Mouse (Mus musculus): ENCODE data around the gene Gm20388. TPM values are rescaled to one million over a fixed set of nuclear protein-coding genes. Genes with fewer than 3 reads are reported as not detected.

The Gm20388 gene
- total RNA-seq, 2 experiments from 2014 or later, result 1.9 to 2.0 TPM

DNA sequence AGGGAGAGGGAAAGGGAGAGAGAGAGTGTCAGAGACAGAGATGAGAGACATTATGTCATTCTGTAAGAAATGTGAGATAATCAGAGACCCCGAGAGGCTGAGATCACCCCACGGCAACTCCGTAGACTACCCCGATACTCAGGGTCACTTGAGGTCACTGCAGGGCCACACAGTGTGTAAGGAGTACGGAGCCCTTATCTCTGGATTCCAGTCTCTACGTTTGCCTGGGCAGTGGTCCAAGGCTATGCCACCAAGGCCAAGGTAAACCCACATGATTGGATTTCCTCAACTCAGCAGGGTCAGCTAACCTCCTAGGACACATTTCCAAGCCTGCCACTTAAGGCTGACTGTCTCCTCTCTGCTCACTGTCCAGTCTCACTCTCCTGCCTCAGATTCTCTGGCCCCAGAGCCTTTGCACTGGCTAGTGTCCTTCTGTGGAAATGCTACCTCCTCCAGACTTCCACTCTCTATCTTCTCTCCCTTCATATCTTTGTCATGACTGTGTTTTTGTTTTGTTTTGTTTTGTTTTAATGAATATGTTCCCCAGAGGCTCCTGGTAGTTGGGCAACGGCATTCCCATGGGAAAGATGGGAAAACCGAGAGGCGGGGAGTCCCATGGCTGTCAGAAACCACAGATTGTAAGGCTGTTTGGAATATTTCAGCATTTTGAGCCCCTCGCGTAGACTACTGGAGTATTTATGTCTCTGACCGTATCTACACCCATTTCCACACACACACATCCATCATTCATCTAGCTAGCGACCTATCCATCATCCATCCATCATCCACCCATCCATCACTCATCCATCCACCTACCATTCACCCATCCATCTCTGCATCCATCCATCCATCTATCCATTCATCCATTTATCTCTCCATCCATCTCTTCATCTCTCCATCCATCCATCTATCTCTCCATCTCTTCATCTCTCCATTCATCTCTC lies 2745.7 kb downstream of the Gm20388 start:
- peak; percentile 88 for DNase-seq

DNA sequence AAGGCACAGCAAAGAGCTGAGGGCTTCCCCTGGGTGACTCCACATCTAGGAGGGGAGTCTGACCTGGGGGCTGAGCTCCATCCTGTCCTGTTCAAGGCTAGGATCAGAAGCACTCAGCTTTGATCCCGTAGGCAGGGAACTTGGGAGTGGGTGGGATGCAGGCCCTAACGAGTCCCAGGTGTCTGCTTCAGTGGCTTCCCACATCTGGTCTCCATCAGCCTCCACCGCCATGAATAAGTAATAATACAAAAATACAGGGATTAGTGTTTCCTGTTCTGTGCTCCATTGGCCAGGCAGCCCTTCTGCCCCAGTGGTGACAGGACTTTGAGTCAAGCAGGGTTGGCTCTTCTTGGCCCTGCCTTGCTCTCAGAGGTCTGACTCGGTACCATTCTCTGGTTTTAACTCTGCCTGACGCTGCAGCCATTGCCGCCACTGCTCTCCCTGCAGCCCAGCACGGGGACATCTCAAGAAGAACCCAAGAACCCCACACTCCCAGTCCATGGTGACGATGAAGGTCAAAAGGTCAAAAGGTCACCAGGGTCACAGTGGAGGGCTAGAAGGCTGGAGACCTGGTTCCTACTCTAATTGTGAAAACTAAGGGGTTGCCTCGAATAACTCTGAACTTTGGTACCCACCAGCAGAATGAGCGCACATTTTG lies 2747.6 kb downstream of the Gm20388 start:
- DNase-seq, result no peak

DNA sequence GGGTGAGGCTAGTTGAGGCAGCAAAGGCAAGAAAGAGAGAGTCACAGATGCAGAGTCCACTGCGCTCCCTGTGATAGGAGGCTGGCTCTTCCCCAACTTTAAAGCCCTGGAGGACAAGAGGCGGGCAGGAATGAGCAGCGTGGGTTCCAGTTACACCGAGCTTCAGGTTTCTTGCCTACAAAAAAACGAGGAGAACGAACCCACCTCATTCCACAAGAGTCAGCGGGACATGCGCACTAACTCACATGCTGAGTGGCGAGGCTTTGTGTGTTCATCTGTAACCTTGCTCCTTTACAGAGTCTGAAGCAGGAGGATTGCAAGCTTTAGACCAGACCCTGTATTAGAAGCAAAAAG lies 2748.1 kb downstream of the Gm20388 start:
- no peak for DNase-seq

DNA sequence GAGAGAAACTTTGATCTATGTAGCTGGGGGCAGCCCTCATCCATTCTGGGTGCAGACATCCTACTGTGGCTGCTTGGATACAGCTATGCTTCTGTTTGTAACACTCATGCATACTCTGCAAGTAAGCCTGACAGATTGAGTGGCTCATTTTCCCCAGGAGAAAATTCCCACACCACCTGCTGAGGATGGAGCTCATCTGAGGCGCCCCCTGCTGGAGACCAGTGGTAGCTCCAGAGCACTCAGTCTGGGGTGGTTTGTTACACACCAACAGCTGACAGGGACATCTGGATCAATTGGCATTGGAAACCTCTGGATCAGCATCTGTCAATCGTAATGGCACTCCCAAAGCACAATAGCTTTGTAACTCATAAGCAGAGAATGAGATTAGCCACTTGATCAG lies 2749.4 kb downstream of the Gm20388 start:
- no peak for DNase-seq

DNA sequence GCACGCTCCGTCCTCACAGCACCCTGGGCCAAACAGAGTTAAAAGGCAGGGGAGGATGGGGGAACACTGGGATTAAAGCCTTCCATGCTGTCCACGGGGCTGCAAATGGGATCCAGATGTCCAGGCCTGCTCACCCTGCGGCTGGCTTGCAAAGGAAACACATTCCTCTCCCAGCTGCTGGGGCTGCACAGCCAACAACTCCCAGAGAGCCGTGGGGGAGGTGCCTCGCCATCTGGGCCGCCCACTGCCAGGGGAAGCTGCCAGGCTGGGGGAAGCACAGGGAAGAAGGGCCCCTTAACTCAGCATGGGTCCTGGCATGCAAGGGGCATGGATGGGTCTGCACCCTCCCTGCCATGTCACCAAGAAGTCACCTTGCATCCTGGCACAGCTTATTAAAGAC lies 2750.5 kb downstream of the Gm20388 start:
- DNase-seq, result peak; percentile 63

DNA sequence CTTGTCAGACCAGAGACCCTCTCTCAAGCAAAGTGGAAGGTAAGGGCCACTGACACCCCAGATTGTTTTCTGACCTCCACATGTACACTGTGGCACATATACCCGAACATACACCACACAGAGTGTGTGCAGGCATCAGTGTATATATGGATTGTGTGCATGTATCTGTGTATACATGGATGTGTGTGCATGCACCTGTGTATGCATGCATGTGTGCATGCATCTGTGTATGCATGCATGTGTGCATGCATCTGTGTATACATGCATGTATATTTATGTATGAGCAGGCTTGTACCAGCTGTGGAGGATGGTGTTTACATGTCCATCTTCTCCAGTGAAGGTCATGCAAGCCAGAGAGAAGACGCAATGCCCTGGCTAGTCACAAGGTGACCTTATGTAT lies 2751.3 kb downstream of the Gm20388 start:
- no peak for DNase-seq

DNA sequence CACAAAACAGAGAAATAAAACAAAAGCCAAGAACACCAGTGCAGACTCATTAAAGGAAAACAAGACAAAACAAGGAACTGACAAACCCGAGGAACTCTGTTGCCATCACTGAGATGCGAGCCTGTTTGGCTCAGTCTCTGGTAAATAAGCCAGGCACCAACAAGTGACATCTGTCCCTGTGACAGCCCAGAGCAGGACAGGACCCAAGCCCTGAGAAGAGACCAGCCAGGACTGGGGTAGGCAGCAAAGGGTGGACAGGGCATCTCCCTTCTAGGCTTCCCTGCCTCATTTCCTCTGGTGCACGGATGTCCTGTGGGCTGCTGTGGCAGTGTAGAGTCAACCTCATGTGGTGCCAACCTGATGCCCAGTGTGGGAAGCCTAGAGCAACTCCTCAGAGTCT lies 2752.5 kb downstream of the Gm20388 start:
- no peak for DNase-seq

DNA sequence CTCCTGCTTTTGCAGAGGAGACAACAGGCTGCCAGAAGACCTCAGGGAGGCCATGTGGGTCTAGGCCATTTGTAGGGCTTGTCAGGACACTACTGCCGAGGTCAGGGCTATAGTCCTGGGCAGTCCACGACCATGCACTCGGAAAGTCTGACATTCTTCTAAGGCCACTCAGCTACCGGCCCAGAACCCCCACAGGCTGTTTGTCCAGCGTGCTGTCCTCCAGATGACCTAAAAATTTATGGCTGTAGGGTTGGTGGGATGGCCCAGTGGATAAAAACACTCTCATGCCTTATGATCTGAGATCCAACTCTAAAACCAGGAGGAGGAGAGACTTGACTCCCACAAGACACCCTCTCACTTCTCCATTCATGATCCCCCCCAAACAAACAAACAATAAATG lies 2753.0 kb downstream of the Gm20388 start:
- no peak for DNase-seq

DNA sequence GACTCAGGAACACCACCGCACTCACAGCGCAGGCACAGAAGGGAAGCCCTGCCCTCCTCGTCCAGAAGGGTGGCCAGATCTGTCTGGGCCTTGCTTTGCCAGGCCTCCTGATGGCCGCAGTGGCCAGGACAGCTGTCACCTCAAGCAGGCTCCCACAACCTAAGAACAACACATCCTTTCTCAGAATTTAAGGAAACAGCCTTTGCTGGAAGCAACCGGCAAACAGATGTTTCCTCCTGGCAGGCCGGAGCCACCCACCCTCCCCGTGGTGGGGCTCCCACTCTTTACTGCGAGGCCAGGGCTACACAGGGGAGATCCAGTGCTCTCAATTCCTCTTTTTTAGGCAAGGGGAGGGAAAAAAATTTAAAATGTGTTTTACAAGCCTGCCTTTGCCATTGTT lies 2754.6 kb downstream of the Gm20388 start:
- DNase-seq, result peak; percentile 62

DNA sequence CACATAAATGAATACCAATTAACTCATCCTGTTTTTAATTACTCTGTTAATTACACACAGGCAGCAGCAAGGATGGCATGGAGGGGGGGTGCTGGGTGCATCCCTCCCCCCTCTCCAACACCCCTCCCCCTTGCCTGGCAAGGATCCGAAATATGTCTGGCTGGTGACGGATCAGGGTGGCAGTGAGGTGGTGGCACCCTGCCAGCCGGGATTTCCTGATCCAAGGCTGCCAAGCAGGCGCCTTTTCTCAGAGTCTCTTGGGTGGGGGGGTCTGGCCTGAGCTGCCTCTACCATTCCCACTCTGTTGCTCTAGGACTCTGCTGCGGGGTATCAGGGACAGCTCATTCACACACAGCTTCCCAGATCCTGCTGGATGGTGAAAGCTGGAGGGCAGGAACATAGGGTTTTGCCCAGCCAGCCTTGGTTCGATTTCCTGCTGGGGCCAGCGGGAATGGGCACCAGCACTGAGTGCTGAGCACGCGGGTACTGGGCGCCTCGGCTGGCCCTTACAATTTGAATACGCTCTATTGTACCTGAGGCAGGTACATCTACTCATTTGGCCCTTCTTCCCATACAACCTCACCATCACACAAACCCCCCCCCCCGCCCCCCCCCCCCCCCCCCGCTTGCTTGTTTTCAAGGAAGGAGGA lies 2755.2 kb downstream of the Gm20388 start:
- DNase-seq, result peak; percentile 88

DNA sequence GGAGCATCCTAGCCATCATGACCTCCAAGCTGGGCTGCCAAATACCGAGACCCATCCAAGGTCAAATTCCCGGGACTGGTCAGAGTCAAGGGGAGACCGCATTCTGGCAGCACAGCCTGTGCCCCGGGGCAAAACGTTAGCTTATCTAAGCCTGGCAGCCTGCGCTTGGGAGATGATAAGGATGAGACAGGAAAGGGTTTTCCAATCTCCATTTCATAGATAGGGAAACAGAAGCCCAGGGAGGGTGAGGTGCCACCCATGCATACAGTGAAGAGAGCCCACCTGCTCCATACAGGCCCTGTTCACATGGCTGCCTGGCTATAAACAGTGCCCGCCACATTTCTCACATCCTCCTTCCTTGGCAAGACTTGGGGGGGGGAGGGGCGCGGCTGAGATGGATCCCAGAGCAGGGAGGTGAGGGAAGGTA lies 2755.7 kb downstream of the Gm20388 start:
- peak; percentile 64 for DNase-seq

DNA sequence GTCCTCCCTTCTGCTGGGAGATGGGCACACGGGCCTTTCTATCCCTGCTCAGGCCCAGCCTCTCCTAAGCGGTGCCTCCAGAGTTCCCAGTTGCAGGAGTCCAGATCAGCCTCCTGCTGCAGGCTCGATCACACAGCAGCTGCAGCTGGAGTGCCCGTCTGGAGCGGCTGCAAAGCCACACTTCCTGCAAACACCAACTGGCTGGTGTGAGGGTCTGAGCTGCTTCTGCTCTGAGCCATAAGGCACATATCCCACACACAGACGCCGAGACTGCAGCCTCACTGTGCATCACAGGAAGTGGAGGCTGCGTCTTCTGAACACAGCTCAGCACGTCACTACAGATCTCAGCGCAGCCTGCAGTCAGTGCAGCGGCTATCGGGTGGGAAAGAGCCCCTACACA lies 2756.2 kb downstream of the Gm20388 start:
- no peak for DNase-seq

DNA sequence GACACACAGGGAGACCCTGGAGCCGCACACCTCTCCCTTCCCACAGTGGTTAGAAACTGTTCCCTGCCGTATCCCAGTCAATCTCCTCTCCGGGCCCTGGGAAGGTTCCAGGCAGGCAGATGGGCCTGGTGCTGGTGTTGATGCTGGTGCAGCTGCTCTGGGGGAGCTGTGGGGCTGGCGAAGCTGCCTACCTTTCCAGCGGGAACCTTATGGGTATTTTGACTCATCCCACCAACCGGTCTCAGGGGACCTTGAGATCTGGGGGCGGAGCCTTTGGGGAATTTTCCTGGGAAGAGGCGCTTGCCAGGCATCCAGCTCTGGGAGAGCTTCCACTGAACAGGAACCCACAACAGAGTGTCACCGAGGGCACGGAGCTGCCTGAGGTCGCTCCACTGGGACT lies 2757.2 kb downstream of the Gm20388 start:
- peak; percentile 50 for DNase-seq

DNA sequence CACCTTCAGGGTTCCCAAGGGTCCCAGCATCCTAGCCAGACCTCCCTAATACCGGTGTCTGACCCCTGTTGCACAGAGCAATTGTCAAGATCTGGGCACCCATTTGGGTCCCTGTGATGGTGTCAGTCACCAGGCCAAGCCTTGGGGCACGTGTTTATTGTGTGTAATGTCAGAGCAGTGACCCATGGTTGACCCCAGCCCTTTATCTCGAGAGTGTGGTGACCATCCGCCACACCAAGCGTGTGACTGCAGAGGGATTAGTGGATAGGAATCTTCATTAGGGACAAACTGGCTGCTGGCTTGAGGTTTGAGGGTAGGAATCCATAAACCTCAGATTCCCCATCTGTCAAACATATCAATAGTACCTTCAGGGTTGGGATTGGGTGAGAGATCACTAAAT lies 2758.7 kb downstream of the Gm20388 start:
- DNase-seq, result no peak

DNA sequence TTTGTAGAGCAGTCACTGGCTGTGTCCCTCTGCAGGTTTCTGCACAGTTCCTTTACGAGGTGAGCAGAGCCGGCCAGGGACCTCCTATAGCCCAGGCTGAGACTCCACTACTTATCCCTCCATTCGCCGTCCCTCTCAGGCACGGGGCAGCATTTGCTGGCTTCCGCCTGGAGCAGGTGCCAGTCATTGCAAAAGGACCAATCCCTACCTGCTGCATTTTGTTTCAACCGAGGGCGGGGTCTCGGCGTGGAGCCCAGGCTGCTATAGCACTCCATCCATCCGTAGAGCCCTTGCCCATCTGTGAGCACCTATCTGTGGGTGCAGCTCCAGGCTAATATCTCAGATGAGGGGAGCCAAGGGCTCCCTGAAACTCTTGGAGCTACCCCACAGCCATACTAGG lies 2759.4 kb downstream of the Gm20388 start:
- DNase-seq, result no peak

DNA sequence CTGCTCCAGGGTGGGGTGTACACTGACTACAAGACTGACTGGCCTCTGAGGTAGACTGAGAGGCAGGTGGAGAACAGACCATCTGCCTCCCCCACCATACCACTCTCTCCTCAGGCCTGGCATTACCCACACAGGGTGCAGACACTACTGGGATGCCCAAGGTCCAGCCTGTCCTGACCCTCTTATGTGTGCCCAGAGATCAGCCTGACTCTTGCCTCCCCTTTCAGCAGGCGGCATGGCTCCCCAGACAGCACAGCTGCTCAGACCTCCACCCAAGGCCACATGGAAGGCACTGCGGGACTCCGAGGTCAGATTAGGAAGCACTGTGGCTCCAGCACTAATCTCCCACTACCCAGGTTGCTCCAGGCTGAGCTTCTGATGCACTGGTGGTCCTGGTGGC lies 2760.1 kb downstream of the Gm20388 start:
- no peak for DNase-seq

DNA sequence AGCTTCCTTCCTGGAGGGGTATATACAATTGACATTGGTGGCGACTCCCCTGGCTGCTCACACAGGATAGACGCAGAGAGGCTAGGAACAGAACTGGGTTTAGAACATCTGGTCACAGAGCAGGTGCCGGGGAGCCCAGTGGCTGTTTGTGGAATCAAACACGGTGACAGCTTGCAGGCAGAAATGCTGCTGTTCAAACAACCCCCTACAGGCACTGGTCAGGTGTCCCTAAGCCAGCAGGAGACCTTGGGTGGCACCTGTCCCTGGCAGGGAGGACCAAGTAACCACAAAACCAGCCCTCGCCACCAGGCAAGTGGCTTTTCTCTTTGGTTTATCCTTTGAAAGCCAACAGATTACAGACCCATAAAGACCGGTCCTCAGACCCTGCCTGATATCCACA lies 2761.3 kb downstream of the Gm20388 start:
- DNase-seq, result no peak

DNA sequence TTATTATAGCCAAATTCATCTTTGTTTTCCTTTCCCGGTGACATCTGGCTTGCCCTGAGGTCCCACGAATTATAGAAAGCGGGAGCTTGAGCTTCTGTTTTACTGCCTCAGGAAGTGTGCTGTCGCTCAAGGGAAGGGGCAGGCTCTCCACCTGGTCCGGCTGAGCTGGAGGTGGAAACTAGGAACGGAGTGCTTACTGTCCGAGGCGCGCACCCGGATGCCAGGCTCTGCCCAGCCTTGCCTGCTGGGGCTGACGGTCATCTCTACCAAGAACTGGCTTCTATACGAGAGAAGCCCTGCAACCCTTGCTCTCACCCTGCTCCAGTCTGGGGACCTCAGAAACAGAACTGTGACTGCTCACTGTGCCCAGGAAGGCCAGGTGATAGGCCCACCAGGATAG lies 2763.3 kb downstream of the Gm20388 start:
- no peak for DNase-seq

DNA sequence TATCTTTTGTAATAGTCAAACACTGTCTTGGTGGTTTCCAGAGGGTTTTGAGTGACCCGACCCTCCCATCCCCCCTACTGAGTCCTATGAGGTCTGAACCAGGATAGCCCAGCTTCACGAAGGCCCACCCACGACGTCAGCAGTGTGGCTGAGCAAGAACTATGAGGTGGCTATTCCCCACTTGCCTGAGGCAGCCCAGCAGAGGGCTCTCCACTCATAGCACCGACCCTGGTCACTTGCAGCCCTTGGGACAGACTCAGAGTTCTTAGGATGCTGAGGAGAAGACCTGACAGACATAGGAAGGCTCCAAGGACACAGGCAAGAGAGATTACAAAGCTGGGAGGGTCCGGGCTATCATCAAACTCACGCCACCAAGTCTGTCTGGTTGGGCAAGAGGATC lies 2764.4 kb downstream of the Gm20388 start:
- DNase-seq, result no peak

DNA sequence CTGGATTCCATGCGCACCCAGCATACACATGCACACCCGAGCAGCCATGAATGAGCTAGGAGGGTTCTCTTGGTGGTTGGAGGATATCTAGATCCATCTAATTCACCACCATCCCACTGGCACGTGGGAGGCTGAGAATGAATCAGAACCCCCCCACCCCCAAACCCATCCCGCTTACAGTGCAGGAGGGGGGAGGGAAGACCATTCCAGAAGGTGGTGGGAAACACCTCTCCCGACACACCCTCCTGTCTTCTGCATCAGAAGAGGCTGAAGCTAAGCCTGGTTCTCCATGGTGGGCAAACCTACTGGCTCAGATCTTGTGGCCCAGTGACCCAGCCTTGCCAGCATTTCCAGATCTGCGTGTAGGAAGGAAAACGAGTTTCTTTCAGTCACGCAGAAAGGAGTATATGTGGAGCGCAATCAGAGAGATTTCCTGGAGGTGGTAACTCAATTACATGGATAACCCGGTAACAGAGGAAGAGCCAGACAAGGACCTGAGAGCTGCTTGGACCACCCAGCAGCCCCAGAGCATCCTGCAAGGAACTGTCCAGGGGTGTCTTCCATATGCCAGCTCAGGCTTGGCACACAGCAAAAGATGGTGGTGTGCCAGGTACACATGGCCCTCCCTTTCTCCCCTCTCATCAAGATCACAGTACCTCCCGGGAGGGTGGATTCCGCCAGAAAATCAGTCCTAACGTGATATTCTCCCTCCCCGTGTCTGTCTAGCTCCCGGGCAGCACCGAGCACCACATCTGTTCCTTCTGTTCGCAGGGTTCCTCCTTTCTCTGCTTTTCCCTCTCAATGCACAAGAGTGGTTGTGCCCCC lies 2765.2 kb downstream of the Gm20388 start:
- no peak for DNase-seq

DNA sequence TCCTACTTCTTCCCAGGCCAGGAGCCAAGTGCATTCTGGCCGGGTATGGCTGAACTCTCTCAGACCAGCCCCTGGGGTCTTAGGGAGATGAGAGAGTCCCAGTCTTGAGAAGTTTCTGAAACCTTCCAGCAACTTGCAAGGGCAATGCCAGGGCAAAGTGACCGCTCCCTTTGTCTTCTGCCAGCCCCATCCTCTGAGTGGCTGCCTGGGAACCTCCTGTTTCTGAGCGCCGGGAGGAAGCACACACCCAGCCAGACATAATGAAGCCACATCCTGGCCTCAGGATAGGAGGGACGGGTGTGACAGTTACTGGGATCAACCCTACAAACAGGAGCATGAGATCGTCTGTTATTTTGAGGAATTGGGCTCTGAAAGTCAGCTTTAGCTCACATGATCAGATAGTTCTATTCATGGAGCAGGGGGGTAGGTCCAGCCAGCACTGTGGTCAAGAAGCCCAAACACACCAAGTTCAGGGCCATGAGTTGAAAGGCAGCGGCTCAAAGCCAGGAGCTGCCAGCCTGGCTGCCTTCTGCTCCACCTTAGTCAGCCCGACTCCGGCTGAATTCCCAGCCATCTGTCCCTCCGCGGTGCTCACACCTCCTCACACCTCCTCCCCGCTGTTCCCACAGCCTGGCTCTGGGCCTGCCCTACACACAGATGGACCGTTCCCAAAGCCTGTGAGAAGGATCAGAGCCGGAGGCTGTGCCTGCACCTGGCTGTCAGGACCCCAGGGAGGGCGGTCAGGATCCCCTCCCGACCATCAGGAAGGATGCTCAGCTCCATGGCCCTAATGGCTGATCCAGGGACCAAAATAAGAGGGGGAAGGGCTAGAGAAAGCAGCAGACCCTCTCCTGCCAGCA lies 2766.2 kb downstream of the Gm20388 start:
- peak; percentile 61 for DNase-seq
